Mouse (Mus musculus) ES-E14 (cell line): ENCODE results near the gene Mettl1.

Source experiments
- ZC3H11A ChIP-seq: IDR thresholded peaks from 2 replicates; pipeline ENCODE4 v1.6.1; 2012; ENCODE audit warnings: low read depth, mild to moderate bottlenecking, inconsistent platforms, low read length, borderline replicate concordance
- ZNF384 ChIP-seq: IDR thresholded peaks from 2 replicates; pipeline ENCODE4 v1.6.1; 2012; ENCODE audit warnings: low read depth, low read length, inconsistent platforms

- TF ChIP-seq ZC3H11A (no peak), ZNF384 (no peak)
Measured at GRCm38 (mm10) chr10:127073981-127074380, 32.8 kb downstream of the Mettl1 start.
